Mouse (Mus musculus): ENCODE measurements around the gene Il25. TPM values are rescaled to one million over a fixed set of nuclear protein-coding genes. Genes with fewer than 3 reads are reported as not detected.

The Il25 gene
- polyA plus RNA-seq, 1 experiment from 2014 or later = not detected

- H3K27ac ChIP-seq (ENCODE audit: low read depth) = peak overlapping the region; percentile 96
- no peak for TF ChIP-seq CTCF (IDR thresholded peaks at IDR 0.05; ENCODE audit: low read depth)
- peak; percentile 52; the same call in 1 of the 2 replicates for TF ChIP-seq EP300 (IDR thresholded peaks at IDR 0.05; ENCODE audit: low read depth)
- under 1% methylated on average over 37 of the region's 38 CpGs for WGBS (ENCODE audit: insufficient replicate concordance)
- H3K27me3 ChIP-seq (ENCODE audit: insufficient read depth, low read length) = no peaks in the 10 kb centered on the region
- H3K9me3 ChIP-seq (ENCODE audit: low read length) = no peaks in the 10 kb centered on the region
- H3K4me1 ChIP-seq (ENCODE audit: insufficient read depth) = peaks cover 13% of the 10 kb centered on the region
- peak overlapping the region; percentile 98 for H3K4me3 ChIP-seq (ENCODE audit: low read depth, low read length)
- peaks cover 30% of the 10 kb centered on the region for H3K36me3 ChIP-seq (replicated peaks; ENCODE audit: insufficient read depth, low read length)
- peak overlapping the region; percentile 91 for H3K4me2 ChIP-seq (ENCODE audit: low read depth, low read length)
- H3K9ac ChIP-seq (replicated peaks) = peak overlapping the region; percentile 98
- peak; percentile 96 for DNase-seq
- ATAC-seq = peak; percentile 97
Measured at GRCm38 (mm10) chr14:54893651-54894181, 38.8 kb upstream of the Il25 start.

DNA sequence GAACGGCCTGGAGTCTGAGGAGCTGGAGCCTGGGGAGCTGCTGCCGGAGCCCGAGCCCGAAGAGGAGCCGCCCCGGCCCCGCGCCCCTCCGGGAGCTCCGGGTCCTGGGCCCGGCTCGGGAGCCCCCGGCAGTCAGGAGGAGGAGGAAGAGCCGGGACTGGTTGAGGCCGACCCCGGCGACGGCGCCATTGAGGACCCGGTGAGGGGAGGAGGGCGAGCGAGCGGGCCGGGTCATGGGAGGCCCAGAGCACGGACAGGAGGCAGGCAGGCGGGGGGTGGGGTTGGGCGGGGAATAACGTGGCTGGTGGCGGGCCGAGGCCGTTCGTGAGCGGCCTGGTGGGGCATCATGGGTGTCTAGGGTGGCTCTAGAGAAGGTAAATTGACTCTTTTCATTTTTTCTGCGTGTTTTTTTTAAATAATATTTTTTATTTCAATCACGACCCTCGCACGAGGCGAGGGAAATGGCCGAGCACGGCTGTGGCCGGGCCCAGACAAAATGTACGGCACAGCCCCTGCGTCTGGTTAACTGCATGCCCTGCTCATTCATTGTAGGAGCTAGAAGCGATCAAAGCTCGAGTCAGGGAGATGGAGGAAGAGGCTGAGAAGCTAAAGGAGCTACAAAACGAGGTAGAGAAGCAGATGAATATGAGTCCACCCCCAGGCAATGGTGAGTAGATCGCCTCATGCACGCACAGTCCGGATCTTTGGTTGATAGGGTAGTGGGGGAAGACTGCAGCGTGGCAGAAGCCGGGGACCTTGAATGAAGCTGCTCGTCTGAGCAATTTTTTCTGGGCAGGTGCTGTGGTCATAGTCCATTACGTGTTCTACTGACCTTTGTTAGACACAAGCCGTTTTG, 38.0 kb upstream of the Il25 start:
- TF ChIP-seq EP300 (IDR thresholded peaks at IDR 0.05; ENCODE audit: low read depth) (no peak), CTCF (IDR thresholded peaks at IDR 0.05; ENCODE audit: low read depth) (no peak)
- DNase-seq (peak; percentile 77), ATAC-seq (peak; percentile 47)
- H3K27ac ChIP-seq (ENCODE audit: low read depth) = peak overlapping the region; percentile 96
- H3K4me3 ChIP-seq (ENCODE audit: low read depth, low read length) = peak overlapping the region; percentile 98
- H3K36me3 ChIP-seq (replicated peaks; ENCODE audit: insufficient read depth, low read length) = peaks cover 35% of the 10 kb centered on the region
- H3K9ac ChIP-seq (replicated peaks) = peak overlapping the region; percentile 98
- H3K27me3 ChIP-seq (ENCODE audit: insufficient read depth, low read length) = no peaks in the 10 kb centered on the region
- H3K4me2 ChIP-seq (ENCODE audit: low read depth, low read length) = peak overlapping the region; percentile 91
- H3K4me1 ChIP-seq (ENCODE audit: insufficient read depth) = peaks cover 13% of the 10 kb centered on the region
- no peaks in the 10 kb centered on the region for H3K9me3 ChIP-seq (ENCODE audit: low read length)
- WGBS (ENCODE audit: insufficient replicate concordance) = under 1% methylated on average over 45 of the region's 54 CpGs

GRCm38 (mm10) chr14:54897445-54897844, 35.0 kb upstream of the Il25 start:
- H3K27ac ChIP-seq (ENCODE audit: low read depth) = no peak overlapping the region
- DNase-seq (no peak), ATAC-seq (no peak)
- H3K4me3 ChIP-seq (ENCODE audit: low read depth, low read length) = no peak overlapping the region
- H3K27me3 ChIP-seq (ENCODE audit: insufficient read depth, low read length) = no peaks in the 10 kb centered on the region
- H3K4me2 ChIP-seq (ENCODE audit: low read depth, low read length) = no peak overlapping the region
- peaks cover 17% of the 10 kb centered on the region for H3K4me1 ChIP-seq (ENCODE audit: insufficient read depth)
- TF ChIP-seq EP300 (IDR thresholded peaks at IDR 0.05; ENCODE audit: low read depth) = no peak
- no peak for TF ChIP-seq CTCF (IDR thresholded peaks at IDR 0.05; ENCODE audit: low read depth)
- H3K9me3 ChIP-seq (ENCODE audit: low read length) = no peaks in the 10 kb centered on the region
- H3K9ac ChIP-seq (replicated peaks) = no peak overlapping the region
- H3K36me3 ChIP-seq (replicated peaks; ENCODE audit: insufficient read depth, low read length) = peaks cover 35% of the 10 kb centered on the region
- 52% methylated on average over 2 of the region's 2 CpGs for WGBS (ENCODE audit: insufficient replicate concordance)

DNA sequence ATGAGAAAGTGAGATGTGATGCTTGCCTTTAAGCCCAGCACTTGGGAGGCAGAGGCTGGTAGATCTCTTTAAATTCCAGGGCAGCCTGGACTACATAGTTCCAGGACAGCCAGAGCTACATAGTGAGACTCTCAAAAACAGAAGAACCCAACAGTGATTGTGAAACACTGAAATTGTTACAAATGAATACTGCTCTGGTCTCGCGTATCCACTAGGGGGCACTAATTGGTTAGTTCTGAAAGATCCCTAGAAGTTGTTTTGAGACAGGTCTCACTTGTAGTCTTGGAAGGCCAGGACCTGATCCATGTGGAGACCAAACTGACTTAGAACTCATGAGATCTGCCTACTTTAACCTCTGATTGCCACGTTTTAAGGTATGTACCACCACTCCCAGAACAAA, 32.1 kb upstream of the Il25 start:
- peak; percentile 85 for TF ChIP-seq CTCF (IDR thresholded peaks at IDR 0.05; ENCODE audit: low read depth)
- TF ChIP-seq EP300 (IDR thresholded peaks at IDR 0.05; ENCODE audit: low read depth) = no peak
- no peak overlapping the region for H3K4me2 ChIP-seq (ENCODE audit: low read depth, low read length)
- 1% methylated on average over 3 of the region's 3 CpGs for WGBS (ENCODE audit: insufficient replicate concordance)
- DNase-seq = peak; percentile 66
- peaks cover 35% of the 10 kb centered on the region for H3K36me3 ChIP-seq (replicated peaks; ENCODE audit: insufficient read depth, low read length)
- no peaks in the 10 kb centered on the region for H3K27me3 ChIP-seq (ENCODE audit: insufficient read depth, low read length)
- no peak overlapping the region for H3K4me3 ChIP-seq (ENCODE audit: low read depth, low read length)
- no peak overlapping the region for H3K9ac ChIP-seq (replicated peaks)
- H3K27ac ChIP-seq (ENCODE audit: low read depth) = no peak overlapping the region
- no peaks in the 10 kb centered on the region for H3K9me3 ChIP-seq (ENCODE audit: low read length)
- ATAC-seq = peak; percentile 70
- peaks cover 8% of the 10 kb centered on the region; the same call in 1 of the 2 replicates for H3K4me1 ChIP-seq (ENCODE audit: insufficient read depth)

DNA sequence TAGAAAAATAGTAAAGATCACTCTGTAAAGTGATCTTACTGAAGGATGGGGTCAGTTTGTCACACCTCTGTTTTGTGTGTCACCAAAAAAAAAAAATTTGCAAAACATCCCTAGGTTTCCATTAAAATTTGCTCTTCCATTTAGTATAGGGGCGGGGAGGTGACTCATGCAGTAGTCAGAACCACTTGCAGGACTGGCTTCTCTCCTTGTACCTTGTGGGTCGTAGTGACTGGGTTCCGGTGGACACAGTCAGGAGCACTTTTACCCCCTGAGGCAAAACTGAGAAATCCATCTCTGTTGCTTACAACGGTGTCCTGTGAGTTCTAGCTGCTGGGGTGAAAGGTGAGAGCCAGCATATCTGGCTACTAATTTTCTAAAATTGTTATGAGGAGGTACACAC, 28.9 kb upstream of the Il25 start:
- 87% methylated on average over 4 of the region's 4 CpGs for WGBS (ENCODE audit: insufficient replicate concordance)
- no peak for TF ChIP-seq CTCF (IDR thresholded peaks at IDR 0.05; ENCODE audit: low read depth)
- TF ChIP-seq EP300 (IDR thresholded peaks at IDR 0.05; ENCODE audit: low read depth) = no peak

GRCm38 (mm10) chr14:54908682-54909081, 23.8 kb upstream of the Il25 start:
- TF ChIP-seq EP300 (IDR thresholded peaks at IDR 0.05; ENCODE audit: low read depth) (no peak), CTCF (IDR thresholded peaks at IDR 0.05; ENCODE audit: low read depth) (no peak)
- Histone ChIP-seq H3K4me3 (ENCODE audit: low read depth, low read length) (no peak overlapping the region), H3K9me3 (ENCODE audit: low read length) (no peaks in the 10 kb centered on the region), H3K4me1 (ENCODE audit: insufficient read depth) (peaks cover 6% of the 10 kb centered on the region), H3K4me2 (ENCODE audit: low read depth, low read length) (no peak overlapping the region), H3K27me3 (ENCODE audit: insufficient read depth, low read length) (peaks cover 21% of the 10 kb centered on the region), H3K36me3 (replicated peaks; ENCODE audit: insufficient read depth, low read length) (no peaks in the 10 kb centered on the region), H3K27ac (ENCODE audit: low read depth) (no peak overlapping the region), H3K9ac (replicated peaks) (no peak overlapping the region)
- WGBS (ENCODE audit: insufficient replicate concordance) = 61% methylated on average over 7 of the region's 7 CpGs
- DNase-seq (no peak), ATAC-seq (no peak)

More for the DNA sequence above, 28.9 kb upstream of the Il25 start:
- ATAC-seq (no peak), DNase-seq (no peak)
- no peak overlapping the region for H3K27ac ChIP-seq (ENCODE audit: low read depth)
- no peak overlapping the region for H3K4me3 ChIP-seq (ENCODE audit: low read depth, low read length)
- no peaks in the 10 kb centered on the region for H3K9me3 ChIP-seq (ENCODE audit: low read length)
- H3K27me3 ChIP-seq (ENCODE audit: insufficient read depth, low read length) = no peaks in the 10 kb centered on the region
- peaks cover 6% of the 10 kb centered on the region; the same call in 1 of the 2 replicates for H3K36me3 ChIP-seq (replicated peaks; ENCODE audit: insufficient read depth, low read length)
- no peak overlapping the region for H3K4me2 ChIP-seq (ENCODE audit: low read depth, low read length)
- no peak overlapping the region for H3K9ac ChIP-seq (replicated peaks)
- H3K4me1 ChIP-seq (ENCODE audit: insufficient read depth) = peaks cover 4% of the 10 kb centered on the region; the same call in 1 of the 2 replicates

All from liver, postnatal 0 days (tissue).